Mouse (Mus musculus) CH12.LX (cell line): ENCODE measurements around the gene Msh3. TPM values are rescaled to one million over a fixed set of nuclear protein-coding genes. Genes with fewer than 3 reads are reported as not detected.
A peak's percentile ranks its signal among the peaks of the same experiment; 100 is the strongest.

ENCODE experiments used
- DNase-seq: peaks from one replicate; pipeline ENCODE4 v3.0.0-alpha.2; 2013; ENCODE audit errors: extremely low read depth
- H3K27ac ChIP-seq: 2 replicates; pipeline ENCODE4 v1.5.1; 2012; ENCODE audit warnings: low read depth, mild to moderate bottlenecking, control low read depth, moderate library complexity; ENCODE audit not compliant: insufficient read depth
- H3K27me3 ChIP-seq: replicated peaks from 2 replicates; pipeline ENCODE3; 2012; ENCODE audit warnings: inconsistent platforms
- H3K36me3 ChIP-seq, 2 experiments: replicated peaks in 1 of 2; 2 replicates each; pipeline versions ENCODE3 to v1.6.1; 2012; ENCODE audit warnings: inconsistent platforms in 1 of 2, low read length in 1 of 2, mild to moderate bottlenecking in 1 of 2, mixed read lengths in 1 of 2, moderate library complexity in 1 of 2; ENCODE audit not compliant: control insufficient read depth in 1 of 2, insufficient read depth in 1 of 2
- H3K4me1 ChIP-seq, 2 experiments: 2 replicates each; pipeline ENCODE4 v1.6.1; 2012; ENCODE audit warnings: inconsistent platforms in 1 of 2, moderate library complexity in 1 of 2; ENCODE audit not compliant: insufficient read depth in 2 of 2, control insufficient read depth in 1 of 2
- H3K4me2 ChIP-seq: 2 replicates; pipeline ENCODE4 v1.6.1; 2012; ENCODE audit warnings: low read depth, mild to moderate bottlenecking, control low read depth; ENCODE audit not compliant: poor library complexity, insufficient read depth, severe bottlenecking
- H3K4me3 ChIP-seq, 3 experiments: fragments of 150-350 bp in 1 of 3; sonication (generic) in 1 of 3; replicated peaks in 1 of 3; 2 replicates each; pipeline versions ENCODE3 to v1.5.1; 2011 to 2012; ENCODE audit warnings: low read depth in 2 of 3, low read length in 2 of 3, mild to moderate bottlenecking in 2 of 3, moderate library complexity in 2 of 3, control low read depth in 1 of 3, improper control_type of control experiment in 1 of 3, inconsistent platforms in 1 of 3, mixed read lengths in 1 of 3; ENCODE audit not compliant: poor library complexity in 1 of 3
- H3K79me2 ChIP-seq: replicated peaks from 2 replicates; pipeline ENCODE4 v1.6.1; 2012; ENCODE audit warnings: mild to moderate bottlenecking, moderate library complexity; ENCODE audit not compliant: control insufficient read depth, poor library complexity, insufficient read depth, severe bottlenecking; ENCODE audit errors: extremely low read depth
- H3K9ac ChIP-seq: 2 replicates; pipeline ENCODE4 v1.6.1; 2012; ENCODE audit warnings: low read depth, mild to moderate bottlenecking, control low read depth, moderate library complexity; ENCODE audit not compliant: insufficient read depth
- H3K9me3 ChIP-seq: replicated peaks from 2 replicates; pipeline ENCODE3; 2012; ENCODE audit warnings: low read length, inconsistent platforms, mixed read lengths
- BHLHE40 ChIP-seq: IDR thresholded peaks from 2 replicates; pipeline ENCODE4 v1.6.1; 2011; ENCODE audit warnings: mild to moderate bottlenecking, low read depth, low read length, improper control_type of control experiment
- CHD1 ChIP-seq: IDR thresholded peaks from 2 replicates; pipeline ENCODE4 v1.6.1; 2012; ENCODE audit warnings: low read depth, low read length, improper control_type of control experiment, inconsistent platforms
- CHD2 ChIP-seq: IDR thresholded peaks from 2 replicates; pipeline ENCODE4 v1.6.1; 2011; ENCODE audit warnings: low read length, improper control_type of control experiment
- CTCF ChIP-seq, 2 experiments: IDR thresholded peaks in 1 of 2; conservative IDR thresholded peaks in 1 of 2; 2 replicates each; pipeline ENCODE4 v1.5.1; 2011 to 2012; ENCODE audit warnings: low read depth in 2 of 2, low read length in 2 of 2, improper control_type of control experiment in 1 of 2, inconsistent platforms in 1 of 2, mild to moderate bottlenecking in 1 of 2, moderate library complexity in 1 of 2
- HCFC1 ChIP-seq: IDR thresholded peaks from 2 replicates; pipeline ENCODE4 v1.6.1; 2012; ENCODE audit warnings: low read depth, mild to moderate bottlenecking, inconsistent platforms, low read length, improper control_type of control experiment
- JUND ChIP-seq: conservative IDR thresholded peaks from 2 replicates; pipeline ENCODE4 v1.6.1; 2011; ENCODE audit warnings: low read depth, low read length, improper control_type of control experiment
- MAZ ChIP-seq: IDR thresholded peaks from 2 replicates; pipeline ENCODE4 v1.6.1; 2012; ENCODE audit warnings: low read depth, mild to moderate bottlenecking, inconsistent platforms, low read length, improper control_type of control experiment, moderate library complexity
- MXI1 ChIP-seq: IDR thresholded peaks from 2 replicates; pipeline ENCODE4 v1.6.1; 2011; ENCODE audit warnings: mild to moderate bottlenecking, low read depth, low read length, improper control_type of control experiment
- POLR2A ChIP-seq: IDR thresholded peaks from 2 replicates; pipeline ENCODE4 v1.6.1; 2011; ENCODE audit warnings: low read depth, mild to moderate bottlenecking, improper control_type of control experiment, low read length
- RAD21 ChIP-seq: IDR thresholded peaks from 2 replicates; pipeline ENCODE4 v1.6.1; 2011; ENCODE audit warnings: low read depth, mild to moderate bottlenecking, low read length, improper control_type of control experiment, moderate library complexity
- RCOR1 ChIP-seq: conservative IDR thresholded peaks from 2 replicates; pipeline ENCODE4 v1.6.1; 2012; ENCODE audit warnings: low read depth, mild to moderate bottlenecking, inconsistent platforms, low read length, improper control_type of control experiment
- SMC3 ChIP-seq: IDR thresholded peaks from 2 replicates; pipeline ENCODE4 v1.6.1; 2011; ENCODE audit warnings: low read depth, low read length, improper control_type of control experiment
- TCF12 ChIP-seq: IDR thresholded peaks from 2 replicates; pipeline ENCODE4 v1.6.1; 2014; ENCODE audit warnings: low read depth, mild to moderate bottlenecking, inconsistent platforms, low read length, improper control_type of control experiment
- ZKSCAN1 ChIP-seq: IDR thresholded peaks from 2 replicates; pipeline ENCODE4 v1.6.1; 2012; ENCODE audit warnings: low read depth, inconsistent platforms, low read length, improper control_type of control experiment, borderline replicate concordance
- dilution Hi-C: fragments of 300-500 bp; cut with MboI; formaldehyde crosslinking; loops from 2 replicates; pipeline ENCODE4 v1.14.3; 2020; ENCODE audit warnings: low sequenced_read_pairs; ENCODE audit not compliant: extremely low pct_unique_long_range_greater_than_20kb, extremely low pct_ligation_motif_present
- in situ Hi-C: fragments of 300-500 bp; cut with MboI; formaldehyde crosslinking; loops from 3 replicates; pipeline ENCODE4 v1.14.3; 2019; ENCODE audit warnings: low sequenced_read_pairs, low pct_ligation_motif_present, low pct_unique_long_range_greater_than_20kb, mixed read lengths
- polyA plus RNA-seq: library from polyadenylated mRNA; unstranded; fragments of >175 nt; gene quantifications from 2 replicates; pipeline ENCODE4 v1.2.1, GENCODE M21; 2012; ENCODE audit warnings: low read depth; ENCODE audit not compliant: insufficient read length
- total RNA-seq, 2 experiments: library from RNA; depleted of rRNA; stranded (reverse); fragments of 300-350 nt in 1 of 2; fragments of >200 nt in 1 of 2; gene quantifications; 2 replicates each; pipeline ENCODE4 v1.2.3; 2012 to 2014

Msh3 gene
- total and polyA plus RNA-seq, 3 experiments: 13.7 to 27.0 (median 18.3) TPM

DNA sequence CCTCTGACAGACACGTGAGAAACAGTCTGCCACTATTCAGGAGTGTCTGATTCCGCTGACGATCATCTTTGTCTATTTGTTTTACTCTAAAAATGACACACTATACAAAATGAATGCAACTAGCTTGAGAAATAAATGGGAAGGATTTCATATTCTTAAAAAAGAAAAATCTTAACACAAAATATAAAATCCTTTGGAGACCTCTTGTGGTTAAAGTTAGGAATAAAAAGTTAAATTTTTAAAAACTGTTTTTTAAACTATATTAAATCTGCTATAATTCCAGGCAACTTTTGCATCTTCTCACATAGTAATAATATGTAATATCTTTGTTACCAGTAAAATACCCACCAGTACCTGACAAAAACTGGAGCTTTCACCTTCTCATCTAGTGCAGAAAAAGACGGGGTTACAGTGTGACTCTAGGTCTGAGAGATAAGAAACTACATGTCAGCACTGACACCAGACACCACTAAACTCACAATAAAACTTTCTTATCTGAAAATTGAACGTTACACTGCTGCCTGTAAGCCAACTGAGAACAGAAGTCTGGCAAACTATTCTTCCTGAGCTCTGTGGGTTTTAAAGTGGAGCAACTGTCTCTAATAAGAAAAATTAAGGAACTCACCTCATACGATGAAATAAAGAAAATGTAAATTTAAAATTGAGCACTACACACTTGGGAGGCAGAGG, 16.9 kb downstream of the Msh3 start:
- TF ChIP-seq SMC3 (peak; percentile 35; the same call in 1 of the 2 replicates), JUND (no peak), RAD21 (peak; percentile 43), TCF12 (no peak), MXI1 (no peak), CHD2 (no peak), MAZ (no peak), CHD1 (no peak), ZKSCAN1 (no peak), HCFC1 (no peak), CTCF (conservative IDR thresholded peaks at IDR 0.05 in 1 of 2, IDR thresholded peaks at IDR 0.05 in 1 of 2; ENCODE audit: low read depth in 2 of 2, low read length in 2 of 2) (peak in 1 of 2 experiments; percentile 27; a peak in 2 of 4 replicates)
- TF ChIP-seq, all 38 proteins: peak for 3
- H3K9ac ChIP-seq: no peak overlapping the region
- in situ Hi-C loops (loop anchor here (25.0 kb wide), 1 partner anchor 426 kb away; no protein-coding TSS in a partner anchor), dilution Hi-C loops (no loop called here)
- peaks cover 11 to 59% of the 10 kb centered on the region in 2 experiments for H3K36me3 ChIP-seq
- H3K27me3 ChIP-seq: no peaks in the 10 kb centered on the region
- no peaks in the 10 kb centered on the region for H3K79me2 ChIP-seq
- H3K4me1 ChIP-seq: peaks cover 0 to 8% of the 10 kb centered on the region in 2 experiments; a peak in 1 of 4 replicates
- no peak overlapping the region for H3K4me3 ChIP-seq
- no peak for DNase-seq
- H3K4me2 ChIP-seq: no peak overlapping the region
- H3K9me3 ChIP-seq: no peaks in the 10 kb centered on the region
- H3K27ac ChIP-seq: no peak overlapping the region

DNA sequence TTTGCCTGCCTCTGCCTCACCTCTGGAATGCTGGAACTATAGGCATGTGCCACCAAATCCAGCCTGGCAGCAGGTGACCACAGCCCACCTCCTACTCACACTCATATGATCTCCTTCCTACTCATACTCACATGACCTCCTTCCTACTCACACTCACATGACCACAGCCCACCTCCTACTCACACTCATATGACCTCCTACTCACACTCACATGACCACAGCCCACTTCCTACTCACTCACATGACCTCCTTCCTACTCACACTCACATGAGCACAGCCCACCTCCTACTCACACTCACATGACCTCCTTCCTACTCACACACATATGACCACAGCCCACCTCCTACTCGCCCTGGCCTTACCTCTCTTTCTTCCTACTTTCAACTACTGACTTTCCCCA, 17.9 kb downstream of the Msh3 start:
- peaks cover 11 to 58% of the 10 kb centered on the region in 2 experiments for H3K36me3 ChIP-seq
- in situ Hi-C loops: loop anchor here (25.0 kb wide), 1 partner anchor 425 kb away; no protein-coding TSS in a partner anchor
- no peak overlapping the region for H3K27ac ChIP-seq
- no peak overlapping the region for H3K4me3 ChIP-seq
- peaks cover 4 to 19% of the 10 kb centered on the region in 2 experiments; a peak in 2 of 4 replicates for H3K4me1 ChIP-seq
- TF ChIP-seq BHLHE40 (peak; percentile 70), POLR2A (no peak), RAD21 (no peak), RCOR1 (no peak)
- TF ChIP-seq, all 38 proteins: peak for 1
- H3K27me3 ChIP-seq: no peaks in the 10 kb centered on the region
- no peak overlapping the region for H3K4me2 ChIP-seq
- H3K9me3 ChIP-seq: no peaks in the 10 kb centered on the region
- dilution Hi-C loops: no loop called here
- peak; percentile 6 for DNase-seq
- H3K9ac ChIP-seq: no peak overlapping the region
- H3K79me2 ChIP-seq: no peaks in the 10 kb centered on the region
